Mouse (Mus musculus) left cerebral cortex, adult 2 months (tissue): ENCODE measurements at regions not wholly inside any gene's neighbourhood (a gene's known extent, or its start where the extent isn't known, plus 50 kb on each side); places are given as distances from the start of the nearest gene placed in this dataset.

Source experiments
- DNase-seq, 2 experiments: peaks; one replicate each; pipeline ENCODE4 v3.0.0; 2021 to 2022; ENCODE audit warnings: low spot score in 2 of 2, mixed read lengths in 1 of 2; ENCODE audit errors: extremely low spot score in 1 of 2
- H3K27ac ChIP-seq: fragments of 200-600 bp; 2 replicates; pipeline ENCODE4 v1.8.1; 2022
- H3K4me3 ChIP-seq: fragments of 200-600 bp; 2 replicates; pipeline ENCODE4 v1.8.1; 2022
- CTCF ChIP-seq: fragments of 200-600 bp; IDR thresholded peaks from 2 replicates; pipeline ENCODE4 v1.8.1; 2022; ENCODE audit warnings: antibody characterized with exemption, mild to moderate bottlenecking, moderate library complexity
- intact Hi-C: fragments of 180-260 bp; cut with DNase I; formaldehyde crosslinking; loops from one replicate; pipeline ENCODE4 v1.15.1; 2025

DNA sequence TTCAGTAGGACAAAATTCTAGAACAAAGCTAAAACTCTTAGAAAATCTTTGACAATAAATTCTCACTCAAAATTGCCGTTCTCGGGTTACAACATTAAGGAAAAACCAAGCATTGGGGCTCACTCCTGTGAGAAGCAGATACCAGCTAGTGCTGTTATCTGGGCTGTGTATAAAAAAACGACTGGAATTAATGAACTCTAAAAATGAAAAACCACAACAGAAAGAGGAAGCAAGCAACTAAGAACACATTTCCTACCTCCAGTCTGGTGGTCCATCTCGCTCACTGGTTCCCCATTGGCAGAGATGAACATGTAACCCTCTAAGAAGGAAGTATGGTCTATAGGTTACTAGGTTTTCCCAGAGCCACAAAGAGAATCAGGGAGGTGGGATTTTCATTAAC, 824.9 kb upstream of the 2610301B20Rik start:
- Histone ChIP-seq H3K27ac (no peak overlapping the region), H3K4me3 (no peak overlapping the region)
- no peak for TF ChIP-seq CTCF
- no peak for DNase-seq
- intact Hi-C loops: no loop called here

GRCm38 (mm10) chr4:10051296-10052267, 822.7 kb upstream of the 2610301B20Rik start:
- intact Hi-C loops: no loop called here
- TF ChIP-seq CTCF: no peak
- no peak for DNase-seq
- H3K27ac ChIP-seq: no peak overlapping the region
- H3K4me3 ChIP-seq: no peak overlapping the region

DNA sequence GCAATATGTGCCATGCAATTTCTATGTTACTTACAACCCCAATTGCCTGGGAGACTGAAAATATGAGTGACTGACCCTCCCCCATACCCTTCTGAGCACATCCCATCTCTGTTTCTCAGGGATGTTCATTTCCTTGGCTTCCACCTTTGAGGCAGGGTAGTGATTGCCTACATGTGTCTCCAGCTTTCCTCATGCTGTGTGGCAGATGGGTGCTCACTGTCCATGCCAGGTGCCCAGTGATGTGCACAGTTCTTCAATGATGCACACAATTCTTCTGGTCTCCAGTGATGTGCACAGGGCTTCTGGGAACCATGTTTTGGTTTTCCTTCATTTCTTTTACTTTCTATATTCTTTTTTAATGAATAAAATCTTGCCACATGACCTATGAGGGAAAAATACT, 821.4 kb upstream of the 2610301B20Rik start:
- intact Hi-C loops: no loop called here
- DNase-seq: no peak
- Histone ChIP-seq H3K4me3 (no peak overlapping the region), H3K27ac (no peak overlapping the region)
- no peak for TF ChIP-seq CTCF

DNA sequence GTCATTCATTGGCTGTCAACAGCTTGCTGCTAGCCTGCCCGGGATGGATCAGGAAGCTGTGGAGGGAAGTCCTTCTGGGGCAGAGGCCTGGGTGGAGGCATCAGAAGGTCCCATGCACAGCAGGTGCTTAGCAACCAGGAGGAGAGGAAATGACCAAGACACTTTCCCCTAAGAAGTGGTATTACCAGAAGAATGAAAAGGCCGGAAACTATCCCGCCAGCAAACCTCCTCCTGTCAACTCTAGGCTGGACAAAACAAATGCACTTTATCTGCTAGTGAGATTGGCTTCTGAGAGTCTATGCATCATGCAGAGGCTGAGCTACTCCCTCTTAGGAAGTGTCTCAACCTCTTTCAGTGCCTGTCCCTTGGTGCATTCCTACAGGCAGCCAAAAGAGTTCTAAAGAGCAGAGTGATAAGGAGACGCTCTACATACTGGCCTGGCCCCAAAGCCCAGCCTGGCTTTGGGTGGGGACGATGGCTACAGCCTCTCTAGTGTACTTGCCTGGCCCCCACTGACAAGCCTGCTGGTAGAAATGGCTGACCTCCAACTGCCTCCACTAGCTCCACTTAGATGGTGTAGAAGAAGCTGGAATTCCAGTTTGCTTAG, 801.7 kb upstream of the 2610301B20Rik start:
- Histone ChIP-seq H3K27ac (no peak overlapping the region), H3K4me3 (no peak overlapping the region)
- DNase-seq: no peak
- no peak for TF ChIP-seq CTCF
- intact Hi-C loops: no loop called here

- no peak for DNase-seq
- Histone ChIP-seq H3K4me3 (no peak overlapping the region), H3K27ac (no peak overlapping the region)
- TF ChIP-seq CTCF: no peak
- intact Hi-C loops: no loop called here
Observed at GRCm38 (mm10) chr4:10079565-10080169, 794.6 kb upstream of the 2610301B20Rik start.

- no peak overlapping the region for H3K4me3 ChIP-seq
- DNase-seq: no peak
- TF ChIP-seq CTCF: no peak
- intact Hi-C loops: no loop called here
- no peak overlapping the region for H3K27ac ChIP-seq
Observed at GRCm38 (mm10) chr4:10114831-10115230, 759.5 kb upstream of the 2610301B20Rik start.

- Histone ChIP-seq H3K27ac (no peak overlapping the region), H3K4me3 (no peak overlapping the region)
- intact Hi-C loops: no loop called here
- no peak for TF ChIP-seq CTCF
- DNase-seq: no peak
Observed at GRCm38 (mm10) chr4:10117964-10118363, 756.3 kb upstream of the 2610301B20Rik start.

DNA sequence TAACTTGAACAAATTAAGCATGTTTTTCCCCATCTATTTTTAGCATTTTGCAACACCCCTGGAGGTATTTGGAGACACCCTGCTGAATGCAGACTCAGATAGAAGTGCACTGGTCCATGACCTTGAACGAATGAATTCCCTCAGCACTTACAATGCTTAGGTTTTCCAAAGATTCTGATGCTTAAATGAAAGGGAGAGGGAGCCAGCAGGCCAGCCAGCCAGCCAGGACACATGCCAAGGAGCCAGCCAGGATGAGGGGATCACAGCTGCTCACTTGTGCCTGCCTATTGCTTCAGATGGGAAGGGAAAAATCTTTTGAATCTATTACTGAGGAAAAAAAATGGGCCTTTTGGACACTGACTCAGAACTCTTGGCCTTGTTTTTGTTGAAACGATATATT, 750.0 kb upstream of the 2610301B20Rik start:
- Histone ChIP-seq H3K27ac (no peak overlapping the region), H3K4me3 (no peak overlapping the region)
- intact Hi-C loops: no loop called here
- no peak for TF ChIP-seq CTCF
- no peak for DNase-seq

DNA sequence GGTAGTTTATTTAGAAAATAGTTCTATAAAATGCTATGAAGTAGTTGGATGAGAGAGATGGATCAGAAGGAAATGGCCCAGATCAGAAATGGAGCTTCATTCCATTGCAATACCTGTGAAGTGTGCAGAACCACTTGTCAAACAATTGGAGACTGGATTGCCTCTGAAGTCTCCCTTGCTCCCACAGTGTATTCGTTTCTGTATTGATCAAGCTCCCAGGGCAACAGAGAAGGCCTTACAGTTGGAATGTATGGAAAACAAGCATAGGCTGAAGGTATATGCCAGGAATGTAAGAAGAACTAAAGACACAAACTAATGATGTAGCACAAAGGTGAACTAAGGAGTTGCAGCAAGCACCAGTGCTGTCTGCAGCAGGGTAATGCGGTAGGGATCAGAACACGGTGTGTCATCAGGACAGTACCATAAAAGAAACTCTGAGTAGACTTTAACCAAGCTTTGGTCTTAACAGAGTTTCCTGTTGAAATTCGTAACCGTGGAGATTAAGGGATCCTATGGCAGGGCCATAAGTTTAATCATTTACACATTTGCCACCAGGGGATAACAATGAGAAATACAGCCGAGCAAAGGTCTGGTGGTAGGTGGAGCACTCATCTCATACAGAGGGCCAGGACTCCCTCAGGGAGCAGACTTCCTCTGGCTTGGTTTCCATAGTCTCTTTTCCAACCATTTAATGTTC, 732.9 kb upstream of the 2610301B20Rik start:
- no peak overlapping the region for H3K4me3 ChIP-seq
- no peak for TF ChIP-seq CTCF
- H3K27ac ChIP-seq: no peak overlapping the region
- intact Hi-C loops: no loop called here
- DNase-seq: no peak

DNA sequence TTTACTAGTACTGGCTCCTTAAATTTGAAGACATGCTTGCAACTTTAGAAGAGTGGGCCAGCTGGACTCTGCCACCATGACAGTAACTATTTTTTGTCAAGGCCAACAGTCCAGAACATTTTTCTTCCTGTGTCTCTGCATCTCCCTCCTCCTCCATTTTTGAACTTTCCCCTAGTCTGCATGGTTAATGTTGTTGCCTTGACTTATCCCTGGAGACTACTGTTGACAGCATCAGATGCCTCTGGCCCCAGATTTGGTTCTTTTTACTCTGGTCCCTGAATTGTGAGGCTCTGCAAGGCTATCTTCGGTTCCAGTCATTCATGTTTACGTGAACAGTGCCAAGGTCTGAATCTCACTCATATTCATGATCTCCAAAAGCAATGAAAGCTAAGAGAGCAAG, 724.4 kb upstream of the 2610301B20Rik start:
- TF ChIP-seq CTCF: no peak
- Histone ChIP-seq H3K4me3 (no peak overlapping the region), H3K27ac (no peak overlapping the region)
- intact Hi-C loops: loop anchor here (1.0 kb wide), 1 partner anchor 309 kb away; no protein-coding TSS in a partner anchor
- DNase-seq: no peak

DNA sequence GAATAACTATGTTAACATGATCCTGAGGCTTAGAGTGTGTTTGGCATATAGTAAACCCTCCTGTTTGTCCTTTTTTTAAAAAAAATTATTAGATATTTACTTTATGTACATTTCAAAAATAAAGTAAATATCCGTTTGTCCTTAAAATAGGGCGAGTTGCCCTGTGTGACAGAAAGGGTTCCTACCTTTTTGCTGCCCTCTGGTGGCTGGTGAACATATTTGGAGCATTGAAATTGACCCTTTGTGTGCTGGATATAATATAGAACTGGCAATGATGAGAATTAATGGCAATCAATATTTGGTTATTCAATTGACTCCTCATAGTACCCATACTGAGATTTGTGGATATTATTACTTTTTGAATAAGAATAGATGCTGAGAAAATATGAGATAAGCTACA, 723.8 kb upstream of the 2610301B20Rik start:
- Histone ChIP-seq H3K27ac (no peak overlapping the region), H3K4me3 (no peak overlapping the region)
- intact Hi-C loops: loop anchor here (1.0 kb wide), 1 partner anchor 309 kb away; no protein-coding TSS in a partner anchor
- peak in 1 of 2 experiments; percentile 20 for DNase-seq
- peak; percentile 69 for TF ChIP-seq CTCF
